Mouse (Mus musculus) thymus, adult 2 months (tissue): ENCODE results near the gene Prg2. TPM values are rescaled to one million over a fixed set of nuclear protein-coding genes. Genes with fewer than 3 reads are reported as not detected.

Experiments used
- DNase-seq: peaks from one replicate; pipeline ENCODE4 v3.0.0; 2021
- H3K27ac ChIP-seq: fragments of 200-500 bp; 2 replicates; pipeline ENCODE4 v1.5.1; 2012; ENCODE audit warnings: low read length, control low read depth; ENCODE audit not compliant: control insufficient read depth, insufficient read depth
- H3K27me3 ChIP-seq: fragments of 200-500 bp; 2 replicates; pipeline ENCODE4 v1.6.1; 2012; ENCODE audit warnings: mild to moderate bottlenecking, low read length, moderate library complexity, mixed read lengths; ENCODE audit not compliant: control insufficient read depth, insufficient read depth
- H3K36me3 ChIP-seq: fragments of 200-500 bp; 2 replicates; pipeline ENCODE4 v1.6.1; 2012; ENCODE audit warnings: mild to moderate bottlenecking, low read length, moderate library complexity; ENCODE audit not compliant: control insufficient read depth, insufficient read depth
- H3K4me1 ChIP-seq: fragments of 200-500 bp; replicated peaks from 2 replicates; pipeline ENCODE4 v1.6.1; 2012; ENCODE audit warnings: low read length; ENCODE audit not compliant: control insufficient read depth, insufficient read depth
- H3K4me3 ChIP-seq: fragments of 200-500 bp; 2 replicates; pipeline ENCODE4 v1.5.1; 2012; ENCODE audit warnings: mild to moderate bottlenecking, low read length, control low read depth, moderate library complexity; ENCODE audit not compliant: control insufficient read depth, insufficient read depth
- CTCF ChIP-seq: fragments of 200-500 bp; IDR thresholded peaks from 2 replicates; pipeline ENCODE4 v1.5.1; 2012; ENCODE audit warnings: mild to moderate bottlenecking, control low read depth, low read length, moderate library complexity, borderline replicate concordance; ENCODE audit not compliant: control insufficient read depth, poor library complexity, insufficient read depth; ENCODE audit errors: extremely low read depth
- POLR2A ChIP-seq: fragments of 200-500 bp; IDR thresholded peaks from 2 replicates; pipeline ENCODE4 v1.6.1; 2012; ENCODE audit warnings: mild to moderate bottlenecking, low read length, control low read depth, moderate library complexity; ENCODE audit not compliant: control insufficient read depth, poor library complexity, insufficient read depth; ENCODE audit errors: extremely low read depth
- WGBS: fragments of 180-500 bp; shearing (Covaris S2); methylation state at CpG from one replicate; pipeline ENCODE4 v1.1.7; 2018; 5-methylcytosine and 5-hydroxymethylcytosine counted together
- polyA plus RNA-seq: library from polyadenylated mRNA; depleted of rRNA; stranded (reverse); fragments of >200 nt; gene quantifications from 2 replicates; pipeline ENCODE4 v1.2.3, GENCODE M21; 2012; rRNA removed

The Prg2 gene
- polyA plus RNA-seq = 3.3 and 5.5 TPM in 2 replicates

- no peak within 1 kb of the TSS for H3K27ac ChIP-seq
- H3K4me1 ChIP-seq = no peaks in the 10 kb centered on the region
- H3K36me3 ChIP-seq = no peaks in the 10 kb centered on the region
- DNase-seq = no peak
- TF ChIP-seq CTCF (no peak), POLR2A (no peak)
- 81% methylated on average over 1 of the region's 1 CpGs for WGBS
- H3K27me3 ChIP-seq = no peaks in the 10 kb centered on the region
- no peak within 1 kb of the TSS for H3K4me3 ChIP-seq
Observed at GRCm38 (mm10) chr2:84980188-84980587, at the start of gene Prg2. TSS of gene Prg2 (plus strand) at chr2:84980461.

GRCm38 (mm10) chr2:84933992-84934648 is 46.1 kb upstream of the Prg2 start:
- H3K4me1 ChIP-seq = peaks cover 22% of the 10 kb centered on the region
- no peak overlapping the region for H3K4me3 ChIP-seq
- H3K27ac ChIP-seq = no peak overlapping the region
- H3K36me3 ChIP-seq = no peaks in the 10 kb centered on the region
- 66% methylated on average over 8 of the region's 8 CpGs for WGBS
- TF ChIP-seq CTCF (no peak), POLR2A (no peak)
- DNase-seq = no peak
- no peaks in the 10 kb centered on the region for H3K27me3 ChIP-seq

- DNase-seq = no peak
- no peak for TF ChIP-seq CTCF
- no peak for TF ChIP-seq POLR2A
- H3K27ac ChIP-seq = no peak overlapping the region
- H3K4me1 ChIP-seq = peaks cover 22% of the 10 kb centered on the region
- H3K4me3 ChIP-seq = no peak overlapping the region
- no peaks in the 10 kb centered on the region for H3K36me3 ChIP-seq
- H3K27me3 ChIP-seq = no peaks in the 10 kb centered on the region
- 90% methylated on average over 4 of the region's 4 CpGs for WGBS
Observed at GRCm38 (mm10) chr2:84934649-84935007, 45.6 kb upstream of the Prg2 start.

- Histone ChIP-seq H3K4me3 (no peak overlapping the region), H3K36me3 (no peaks in the 10 kb centered on the region), H3K27me3 (no peaks in the 10 kb centered on the region), H3K27ac (no peak overlapping the region), H3K4me1 (peaks cover 21% of the 10 kb centered on the region)
- 97% methylated on average over 5 of the region's 5 CpGs for WGBS
- TF ChIP-seq CTCF (no peak), POLR2A (no peak)
- DNase-seq = no peak
Observed at GRCm38 (mm10) chr2:84935065-84935464, 45.2 kb upstream of the Prg2 start.

- H3K4me3 ChIP-seq = peak within 1 kb of the TSS; percentile 73
- H3K4me1 ChIP-seq = peaks cover 16% of the 10 kb centered on the region
- peak; percentile 60 for DNase-seq
- no peak within 1 kb of the TSS for H3K27ac ChIP-seq
- no peaks in the 10 kb centered on the region for H3K36me3 ChIP-seq
- no peaks in the 10 kb centered on the region for H3K27me3 ChIP-seq
- TF ChIP-seq POLR2A = no peak
- no peak for TF ChIP-seq CTCF
- 3% methylated on average over 38 of the region's 38 CpGs for WGBS
Observed at GRCm38 (mm10) chr2:84936474-84937429, 43.5 kb upstream of the Prg2 start, which contains the start of gene Slc43a3. TSS of gene Slc43a3 (plus strand) at chr2:84936579.

- 10% methylated on average over 3 of the region's 3 CpGs for WGBS
- TF ChIP-seq POLR2A (no peak), CTCF (no peak)
- Histone ChIP-seq H3K4me1 (peaks cover 16% of the 10 kb centered on the region), H3K27me3 (no peaks in the 10 kb centered on the region), H3K4me3 (peak overlapping the region; percentile 73), H3K36me3 (no peaks in the 10 kb centered on the region), H3K27ac (no peak overlapping the region)
- DNase-seq = no peak
Observed at GRCm38 (mm10) chr2:84937491-84938150, 42.6 kb upstream of the Prg2 start.
